Mouse (Mus musculus): ENCODE measurements around the gene Scamp2. TPM values are rescaled to one million over a fixed set of nuclear protein-coding genes. Genes with fewer than 3 reads are reported as not detected.

Gene Scamp2
- polyA plus RNA-seq, 1 experiment = 38.3 TPM

- H3K36me3 ChIP-seq (ENCODE audit: control insufficient read depth, insufficient read depth) = peaks cover 10% of the 10 kb centered on the region
- peaks cover 8% of the 10 kb centered on the region for H3K79me2 ChIP-seq (ENCODE audit: control insufficient read depth, insufficient read depth)
- peak overlapping the region; percentile 69 for H3ac ChIP-seq (ENCODE audit: control insufficient read depth, insufficient read length)
- no peak for TF ChIP-seq E2F4 (IDR thresholded peaks at IDR 0.05; ENCODE audit: insufficient read depth)
- TF ChIP-seq POLR2AphosphoS2 (IDR thresholded peaks at IDR 0.05; ENCODE audit: insufficient read length, low read depth) = peak; percentile 62
- H3K4me3 ChIP-seq = peak overlapping the region; percentile 90
- no peaks in the 10 kb centered on the region for H3K27me3 ChIP-seq (ENCODE audit: control insufficient read depth, insufficient read depth, insufficient read length)
- peak overlapping the region; percentile 82 for H3K4me2 ChIP-seq (ENCODE audit: low read depth)
Observed at GRCm38 (mm10) chr9:57537728-57538181, 23.0 kb upstream of the Scamp2 start.

- Histone ChIP-seq H3K79me2 (ENCODE audit: control insufficient read depth, insufficient read depth) (peaks cover 8% of the 10 kb centered on the region), H3K27me3 (ENCODE audit: control insufficient read depth, insufficient read depth, insufficient read length) (no peaks in the 10 kb centered on the region), H3K4me2 (ENCODE audit: low read depth) (no peak overlapping the region), H3K36me3 (ENCODE audit: control insufficient read depth, insufficient read depth) (peaks cover 13% of the 10 kb centered on the region), H3ac (ENCODE audit: control insufficient read depth, insufficient read length) (no peak overlapping the region), H3K4me3 (no peak overlapping the region)
- TF ChIP-seq TCF3 (IDR thresholded peaks at IDR 0.05; ENCODE audit: insufficient read length, low read depth) = no peak
- TF ChIP-seq USF1 (IDR thresholded peaks at IDR 0.05; ENCODE audit: low read depth) = no peak
- no peak for TF ChIP-seq E2F4 (IDR thresholded peaks at IDR 0.05; ENCODE audit: insufficient read depth)
- no peak for TF ChIP-seq CEBPB (IDR thresholded peaks at IDR 0.05; ENCODE audit: insufficient read depth, poor library complexity, severe bottlenecking)
- TF ChIP-seq MAX (IDR thresholded peaks at IDR 0.05; ENCODE audit: low read depth) = no peak
- TF ChIP-seq SRF (IDR thresholded peaks at IDR 0.05; ENCODE audit: control insufficient read depth, insufficient read length, low read depth) = no peak
- no peak for TF ChIP-seq TCF12 (IDR thresholded peaks at IDR 0.05; ENCODE audit: insufficient read depth, poor library complexity, severe bottlenecking)
- TF ChIP-seq MYOG (IDR thresholded peaks at IDR 0.05; ENCODE audit: control insufficient read depth in 1 of 3, insufficient read depth in 1 of 3, insufficient read length in 2 of 3, low read depth in 2 of 3) = no peak
Observed at GRCm38 (mm10) chr9:57539550-57539949, 21.2 kb upstream of the Scamp2 start.

- TF ChIP-seq REST (IDR thresholded peaks at IDR 0.05; ENCODE audit: insufficient read depth, insufficient read length) (no peak), E2F4 (IDR thresholded peaks at IDR 0.05; ENCODE audit: insufficient read depth) (no peak)
- Histone ChIP-seq H3K79me2 (ENCODE audit: control insufficient read depth, insufficient read depth) (peaks cover 8% of the 10 kb centered on the region), H3K4me2 (ENCODE audit: low read depth) (no peak overlapping the region), H3K36me3 (ENCODE audit: control insufficient read depth, insufficient read depth) (peaks cover 29% of the 10 kb centered on the region), H3K27me3 (ENCODE audit: control insufficient read depth, insufficient read depth, insufficient read length) (no peaks in the 10 kb centered on the region), H3ac (ENCODE audit: control insufficient read depth, insufficient read length) (no peak overlapping the region), H3K4me3 (no peak overlapping the region)
Observed at GRCm38 (mm10) chr9:57541312-57541711, 19.4 kb upstream of the Scamp2 start.

GRCm38 (mm10) chr9:57543951-57544350 lies 16.8 kb upstream of the Scamp2 start:
- no peak overlapping the region for H3K4me3 ChIP-seq
- H3K36me3 ChIP-seq (ENCODE audit: control insufficient read depth, insufficient read depth) = peaks cover 29% of the 10 kb centered on the region
- no peak overlapping the region for H3ac ChIP-seq (ENCODE audit: control insufficient read depth, insufficient read length)
- H3K4me2 ChIP-seq (ENCODE audit: low read depth) = no peak overlapping the region
- peaks cover 3% of the 10 kb centered on the region for H3K79me2 ChIP-seq (ENCODE audit: control insufficient read depth, insufficient read depth)
- H3K27me3 ChIP-seq (ENCODE audit: control insufficient read depth, insufficient read depth, insufficient read length) = no peaks in the 10 kb centered on the region
- TF ChIP-seq MAX (IDR thresholded peaks at IDR 0.05; ENCODE audit: low read depth) = no peak
- no peak for TF ChIP-seq SRF (IDR thresholded peaks at IDR 0.05; ENCODE audit: control insufficient read depth, insufficient read length, low read depth)
- TF ChIP-seq MYOD1 (IDR thresholded peaks at IDR 0.05; ENCODE audit: control insufficient read depth in 1 of 3, insufficient read length in 2 of 3, low read depth in 2 of 3) = no peak

GRCm38 (mm10) chr9:57547287-57547686 lies 13.5 kb upstream of the Scamp2 start:
- no peak for TF ChIP-seq MYOD1 (IDR thresholded peaks at IDR 0.05; ENCODE audit: control insufficient read depth in 1 of 3, insufficient read length in 2 of 3, low read depth in 2 of 3)
- no peak for TF ChIP-seq MYOG (IDR thresholded peaks at IDR 0.05; ENCODE audit: control insufficient read depth in 1 of 3, insufficient read depth in 1 of 3, insufficient read length in 2 of 3, low read depth in 2 of 3)
- no peak for TF ChIP-seq CEBPB (IDR thresholded peaks at IDR 0.05; ENCODE audit: insufficient read depth, poor library complexity, severe bottlenecking)
- TF ChIP-seq POLR2A (IDR thresholded peaks at IDR 0.05; ENCODE audit: insufficient read length, low read depth) = no peak
- TF ChIP-seq REST (IDR thresholded peaks at IDR 0.05; ENCODE audit: insufficient read depth, insufficient read length) = no peak
- no peak for TF ChIP-seq TCF12 (IDR thresholded peaks at IDR 0.05; ENCODE audit: insufficient read depth, poor library complexity, severe bottlenecking)
- no peak for TF ChIP-seq SRF (IDR thresholded peaks at IDR 0.05; ENCODE audit: control insufficient read depth, insufficient read length, low read depth)
- H3K4me3 ChIP-seq = no peak overlapping the region
- no peak overlapping the region for H3ac ChIP-seq (ENCODE audit: control insufficient read depth, insufficient read length)
- H3K79me2 ChIP-seq (ENCODE audit: control insufficient read depth, insufficient read depth) = peaks cover 5% of the 10 kb centered on the region
- no peak overlapping the region for H3K4me2 ChIP-seq (ENCODE audit: low read depth)
- H3K36me3 ChIP-seq (ENCODE audit: control insufficient read depth, insufficient read depth) = peaks cover 26% of the 10 kb centered on the region
- H3K27me3 ChIP-seq (ENCODE audit: control insufficient read depth, insufficient read depth, insufficient read length) = no peaks in the 10 kb centered on the region

- Histone ChIP-seq H3ac (ENCODE audit: control insufficient read depth, insufficient read length) (no peak overlapping the region), H3K4me3 (no peak overlapping the region), H3K27me3 (ENCODE audit: control insufficient read depth, insufficient read depth, insufficient read length) (no peaks in the 10 kb centered on the region), H3K4me2 (ENCODE audit: low read depth) (no peak overlapping the region), H3K79me2 (ENCODE audit: control insufficient read depth, insufficient read depth) (peaks cover 5% of the 10 kb centered on the region), H3K36me3 (ENCODE audit: control insufficient read depth, insufficient read depth) (peaks cover 23% of the 10 kb centered on the region)
- no peak for TF ChIP-seq SRF (IDR thresholded peaks at IDR 0.05; ENCODE audit: control insufficient read depth, insufficient read length, low read depth)
- TF ChIP-seq TCF12 (IDR thresholded peaks at IDR 0.05; ENCODE audit: insufficient read depth, poor library complexity, severe bottlenecking) = no peak
- TF ChIP-seq MAX (IDR thresholded peaks at IDR 0.05; ENCODE audit: low read depth) = no peak
- TF ChIP-seq POLR2AphosphoS2 (IDR thresholded peaks at IDR 0.05; ENCODE audit: insufficient read length, low read depth) = no peak
- TF ChIP-seq E2F4 (IDR thresholded peaks at IDR 0.05; ENCODE audit: insufficient read depth) = no peak
- TF ChIP-seq CEBPB (IDR thresholded peaks at IDR 0.05; ENCODE audit: insufficient read depth, poor library complexity, severe bottlenecking) = no peak
- TF ChIP-seq POLR2A (IDR thresholded peaks at IDR 0.05; ENCODE audit: insufficient read length, low read depth) = no peak
- TF ChIP-seq MYOG (IDR thresholded peaks at IDR 0.05; ENCODE audit: control insufficient read depth in 1 of 3, insufficient read depth in 1 of 3, insufficient read length in 2 of 3, low read depth in 2 of 3) = no peak
- TF ChIP-seq TCF3 (IDR thresholded peaks at IDR 0.05; ENCODE audit: insufficient read length, low read depth) = no peak
- TF ChIP-seq USF1 (IDR thresholded peaks at IDR 0.05; ENCODE audit: low read depth) = no peak
- TF ChIP-seq REST (IDR thresholded peaks at IDR 0.05; ENCODE audit: insufficient read depth, insufficient read length) = no peak
- no peak for TF ChIP-seq MYOD1 (IDR thresholded peaks at IDR 0.05; ENCODE audit: control insufficient read depth in 1 of 3, insufficient read length in 2 of 3, low read depth in 2 of 3)
Observed at GRCm38 (mm10) chr9:57547869-57548268, 12.9 kb upstream of the Scamp2 start.
